Mouse (Mus musculus) thymus, adult 2 months (tissue): Measurements from ENCODE around the gene Crybg3.

Source experiments
- CTCF ChIP-seq: fragments of 200-500 bp; IDR thresholded peaks from 2 replicates; pipeline ENCODE4 v1.5.1; 2012; ENCODE audit warnings: mild to moderate bottlenecking, control low read depth, low read length, moderate library complexity, borderline replicate concordance; ENCODE audit not compliant: control insufficient read depth, poor library complexity, insufficient read depth; ENCODE audit errors: extremely low read depth
- POLR2A ChIP-seq: fragments of 200-500 bp; IDR thresholded peaks from 2 replicates; pipeline ENCODE4 v1.6.1; 2012; ENCODE audit warnings: mild to moderate bottlenecking, low read length, control low read depth, moderate library complexity; ENCODE audit not compliant: control insufficient read depth, poor library complexity, insufficient read depth; ENCODE audit errors: extremely low read depth

- TF ChIP-seq POLR2A (no peak), CTCF (no peak)
Observed at GRCm38 (mm10) chr16:59565631-59566030, 35.1 kb downstream of the Crybg3 start.
